Mouse (Mus musculus): ENCODE results near the gene Slc35b4.

- no peak for TF ChIP-seq CTCF (IDR thresholded peaks at IDR 0.05; ENCODE audit: control insufficient read depth, insufficient read depth, insufficient read length)
- TF ChIP-seq USF1 (IDR thresholded peaks at IDR 0.05; ENCODE audit: low read depth), result no peak
- no peak for TF ChIP-seq MAX (IDR thresholded peaks at IDR 0.05)
- no peak for TF ChIP-seq MYOD1 (IDR thresholded peaks at IDR 0.05; ENCODE audit: control insufficient read depth, insufficient read length, low read depth)
These were observed 16.7 kb downstream of the Slc35b4 start for GRCm38 (mm10) chr6:34159998-34160815.

Data from C2C12 (cell line).